Mouse (Mus musculus) ovary, postnatal 36 days (tissue): Measurements from ENCODE around the gene Ugt1a9.
A peak's percentile ranks its signal among the peaks of the same experiment; 100 is the strongest.

Source experiments
- DNase-seq: peaks from one replicate; pipeline ENCODE4 v3.0.0; 2022; ENCODE audit warnings: low spot score, mixed read lengths

The Ugt1a9 gene

GRCm38 (mm10) chr1:88235894-88236415 lies 165.4 kb downstream of the Ugt1a9 start:
- no peak for DNase-seq

GRCm38 (mm10) chr1:88237311-88237710 lies 166.7 kb downstream of the Ugt1a9 start:
- DNase-seq, result no peak

GRCm38 (mm10) chr1:88238771-88239170 lies 168.2 kb downstream of the Ugt1a9 start:
- no peak for DNase-seq

GRCm38 (mm10) chr1:88240072-88240471 lies 169.5 kb downstream of the Ugt1a9 start:
- DNase-seq, result no peak

- no peak for DNase-seq
Measured at GRCm38 (mm10) chr1:88240579-88240978, 170.0 kb downstream of the Ugt1a9 start.

- no peak for DNase-seq
Measured at GRCm38 (mm10) chr1:88243861-88244260, 173.3 kb downstream of the Ugt1a9 start.

- no peak for DNase-seq
Measured at GRCm38 (mm10) chr1:88245881-88246280, 175.3 kb downstream of the Ugt1a9 start.

GRCm38 (mm10) chr1:88246386-88246785 lies 175.8 kb downstream of the Ugt1a9 start:
- DNase-seq, result no peak

- DNase-seq, result no peak
Measured at GRCm38 (mm10) chr1:88247660-88248059, 177.1 kb downstream of the Ugt1a9 start.

GRCm38 (mm10) chr1:88248658-88249057 lies 178.1 kb downstream of the Ugt1a9 start:
- no peak for DNase-seq

- no peak for DNase-seq
Measured at GRCm38 (mm10) chr1:88249596-88249995, 179.0 kb downstream of the Ugt1a9 start.

GRCm38 (mm10) chr1:88250023-88250422 lies 179.4 kb downstream of the Ugt1a9 start:
- no peak for DNase-seq

- no peak for DNase-seq
Measured at GRCm38 (mm10) chr1:88253106-88253505, 182.5 kb downstream of the Ugt1a9 start.

- no peak for DNase-seq
Measured at GRCm38 (mm10) chr1:88253540-88253939, 182.9 kb downstream of the Ugt1a9 start.

- DNase-seq, result no peak
Measured at GRCm38 (mm10) chr1:88254793-88255465, 184.3 kb downstream of the Ugt1a9 start.

GRCm38 (mm10) chr1:88255466-88255857 lies 184.9 kb downstream of the Ugt1a9 start:
- no peak for DNase-seq

GRCm38 (mm10) chr1:88255989-88256754 lies 185.6 kb downstream of the Ugt1a9 start:
- DNase-seq, result no peak

- DNase-seq, result no peak
Measured at GRCm38 (mm10) chr1:88256886-88257663, 186.5 kb downstream of the Ugt1a9 start.

GRCm38 (mm10) chr1:88257681-88258080 lies 187.1 kb downstream of the Ugt1a9 start:
- no peak for DNase-seq

GRCm38 (mm10) chr1:88258361-88258760 lies 187.8 kb downstream of the Ugt1a9 start:
- DNase-seq, result peak; percentile 22

- DNase-seq, result peak; percentile 86
Measured at GRCm38 (mm10) chr1:88258881-88259642, 188.5 kb downstream of the Ugt1a9 start.

GRCm38 (mm10) chr1:88259643-88260024 lies 189.0 kb downstream of the Ugt1a9 start:
- DNase-seq, result no peak
